Mouse (Mus musculus) kidney, embryonic 16.5 days (tissue): ENCODE measurements around the gene Rnf150. TPM values are rescaled to one million over a fixed set of nuclear protein-coding genes. Genes with fewer than 3 reads are reported as not detected.

ENCODE experiments used
- ATAC-seq: fragments of 200-750 bp; cut with Nextera tagmentation; 2 replicates; pipeline ENCODE4 v1.8.0; 2017; ENCODE audit warnings: moderate TSS enrichment; ENCODE audit not compliant: low FRiP score, low TSS enrichment
- H3K27ac ChIP-seq: fragments of 300-500 bp; sonication (generic); 2 replicates; pipeline ENCODE4 v1.5.1; 2014; ENCODE audit warnings: low read length
- H3K27me3 ChIP-seq: fragments of 300-500 bp; sonication (generic); 2 replicates; pipeline ENCODE4 v1.6.1; 2014; ENCODE audit warnings: low read length, control low read depth, mixed read lengths; ENCODE audit not compliant: insufficient read depth
- H3K36me3 ChIP-seq: fragments of 300-500 bp; sonication (generic); 2 replicates; pipeline ENCODE4 v1.6.1; 2014; ENCODE audit warnings: low read length, control low read depth, mixed read lengths; ENCODE audit not compliant: insufficient read depth
- H3K4me1 ChIP-seq: fragments of 300-500 bp; sonication (generic); 2 replicates; pipeline ENCODE4 v1.6.1; 2014; ENCODE audit warnings: low read length, control low read depth, mixed read lengths; ENCODE audit not compliant: insufficient read depth
- H3K4me2 ChIP-seq: fragments of 300-500 bp; sonication (generic); replicated peaks from 2 replicates; pipeline ENCODE4 v1.6.1; 2014; ENCODE audit warnings: low read depth, low read length
- H3K4me3 ChIP-seq: fragments of 300-500 bp; sonication (generic); 2 replicates; pipeline ENCODE4 v1.5.1; 2014; ENCODE audit warnings: mild to moderate bottlenecking, low read length
- H3K9ac ChIP-seq: fragments of 300-500 bp; sonication (generic); replicated peaks from 2 replicates; pipeline ENCODE4 v1.6.1; 2014; ENCODE audit warnings: low read length
- H3K9me3 ChIP-seq: fragments of 300-500 bp; sonication (generic); 2 replicates; pipeline ENCODE4 v1.6.1; 2016; ENCODE audit warnings: low read length, control low read depth
- WGBS: fragments of 180-500 bp; shearing (Covaris S2); extraction: QIAGEN DNeasy Blood & Tissue Kit; methylation state at CpG from one replicate; pipeline ENCODE4 v1.1.7; 2014; 5-methylcytosine and 5-hydroxymethylcytosine counted together
- polyA plus RNA-seq: library from polyadenylated mRNA; unstranded; fragments of >200 nt; fragmentation: Nextera tagmentation; extraction: Ambion mirVana; gene quantifications from 2 replicates; pipeline ENCODE4 v1.2.1, GENCODE M21; 2015

The Rnf150 gene
- polyA plus RNA-seq, 1 experiment from 2014 or later, result 2.0 TPM

DNA sequence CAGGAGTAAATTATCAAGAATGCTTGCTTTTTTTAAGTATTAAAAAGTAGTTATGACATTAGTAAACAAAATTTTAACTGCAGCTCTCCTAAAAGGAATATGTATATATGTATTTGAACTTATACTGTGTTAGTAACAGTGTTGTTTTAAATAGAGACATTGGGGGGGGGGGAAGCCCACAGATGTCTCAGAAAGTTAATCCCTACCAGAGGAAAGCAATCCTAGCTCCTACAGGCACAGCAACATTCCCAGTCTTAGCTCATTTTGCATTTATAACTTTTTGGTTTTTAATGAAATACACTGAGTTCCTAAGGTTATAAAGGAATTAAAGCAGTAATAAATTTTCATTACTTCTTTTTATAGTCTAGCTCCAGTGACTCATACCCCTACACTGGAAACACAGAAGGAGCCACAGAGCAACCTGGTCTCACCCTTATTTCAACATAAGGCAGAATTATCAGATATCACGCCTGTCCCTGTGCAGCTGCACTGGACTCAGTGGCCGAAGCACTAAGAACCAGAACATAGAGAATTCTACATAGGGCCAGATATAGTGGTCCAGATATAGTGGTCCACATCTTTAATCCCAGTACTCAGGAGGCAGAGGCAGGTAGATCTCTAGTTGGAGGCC is 96.9 kb downstream of the Rnf150 start:
- ATAC-seq, result no peak
- Histone ChIP-seq H3K36me3 (no peaks in the 10 kb centered on the region), H3K27me3 (no peaks in the 10 kb centered on the region), H3K4me1 (no peaks in the 10 kb centered on the region), H3K27ac (no peak overlapping the region), H3K9ac (no peak overlapping the region), H3K4me3 (no peak overlapping the region), H3K9me3 (no peaks in the 10 kb centered on the region), H3K4me2 (no peak overlapping the region)
- WGBS, result 91% methylated on average over 2 of the region's 2 CpGs

DNA sequence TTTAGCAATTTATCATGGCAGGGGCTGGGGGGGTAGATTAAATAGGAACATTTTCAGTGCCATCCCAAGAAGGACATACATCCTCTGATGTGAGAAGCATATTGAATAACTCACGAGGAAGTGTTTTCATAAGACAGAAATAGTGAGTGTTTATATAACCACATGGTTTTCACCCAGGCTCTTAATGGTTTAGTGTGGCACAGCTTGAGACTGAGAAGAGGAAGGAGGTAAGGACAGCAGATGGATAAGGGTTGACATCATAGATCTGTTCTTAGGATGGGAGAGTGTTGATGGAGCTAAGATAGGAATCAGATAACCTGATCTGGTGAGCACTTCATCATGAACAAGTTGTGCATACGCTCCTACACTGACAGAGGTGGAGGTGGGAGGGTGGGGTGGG is 101.4 kb downstream of the Rnf150 start:
- Histone ChIP-seq H3K9me3 (no peaks in the 10 kb centered on the region), H3K4me2 (no peak overlapping the region), H3K9ac (no peak overlapping the region), H3K27ac (no peak overlapping the region), H3K27me3 (no peaks in the 10 kb centered on the region), H3K36me3 (no peaks in the 10 kb centered on the region), H3K4me3 (no peak overlapping the region), H3K4me1 (peaks cover 14% of the 10 kb centered on the region)
- no peak for ATAC-seq
- WGBS, result 54% methylated on average over 2 of the region's 2 CpGs

- Histone ChIP-seq H3K27ac (no peak overlapping the region), H3K4me2 (no peak overlapping the region), H3K4me3 (no peak overlapping the region), H3K36me3 (no peaks in the 10 kb centered on the region), H3K4me1 (peaks cover 19% of the 10 kb centered on the region), H3K27me3 (no peaks in the 10 kb centered on the region), H3K9me3 (no peaks in the 10 kb centered on the region), H3K9ac (no peak overlapping the region)
- 49% methylated on average over 8 of the region's 8 CpGs for WGBS
- ATAC-seq, result peak; percentile 55; the same call in 1 of the 2 replicates
These were observed 104.9 kb downstream of the Rnf150 start for GRCm38 (mm10) chr8:82967879-82968678.

DNA sequence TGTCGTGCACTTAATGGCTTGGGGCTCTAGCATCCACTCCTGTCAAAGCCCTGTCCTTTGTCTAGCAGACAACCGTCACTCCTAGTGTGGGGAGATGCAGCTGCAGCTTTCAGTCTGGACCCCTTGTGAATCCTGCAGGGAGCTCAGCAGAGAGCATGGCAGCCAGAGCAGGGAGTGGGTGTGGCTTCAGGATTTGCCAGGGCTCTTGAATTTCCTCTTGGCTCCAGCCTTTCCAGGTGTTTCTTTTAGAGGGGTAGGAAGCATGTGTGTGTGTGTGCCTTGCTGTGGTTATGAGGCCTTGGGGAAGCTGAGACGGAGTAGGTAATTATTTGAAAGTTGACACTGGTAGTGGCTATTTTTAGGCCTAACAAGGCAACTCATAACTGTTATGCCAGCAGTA is 106.8 kb downstream of the Rnf150 start:
- no peak for ATAC-seq

GRCm38 (mm10) chr8:82972812-82973211 is 109.7 kb downstream of the Rnf150 start:
- H3K27ac ChIP-seq, result peak overlapping the region; percentile 65
- no peaks in the 10 kb centered on the region for H3K36me3 ChIP-seq
- no peak overlapping the region for H3K4me2 ChIP-seq
- H3K27me3 ChIP-seq, result no peaks in the 10 kb centered on the region
- 48% methylated on average over 3 of the region's 3 CpGs for WGBS
- no peak overlapping the region for H3K4me3 ChIP-seq
- H3K9ac ChIP-seq, result no peak overlapping the region
- H3K4me1 ChIP-seq, result peaks cover 13% of the 10 kb centered on the region
- ATAC-seq, result no peak
- no peaks in the 10 kb centered on the region for H3K9me3 ChIP-seq

More for the DNA sequence above, 106.8 kb downstream of the Rnf150 start:
- H3K27ac ChIP-seq, result no peak overlapping the region
- no peaks in the 10 kb centered on the region for H3K36me3 ChIP-seq
- WGBS, result 42% methylated on average over 3 of the region's 3 CpGs
- H3K4me3 ChIP-seq, result no peak overlapping the region
- H3K9me3 ChIP-seq, result no peaks in the 10 kb centered on the region
- peaks cover 19% of the 10 kb centered on the region for H3K4me1 ChIP-seq
- H3K27me3 ChIP-seq, result no peaks in the 10 kb centered on the region
- no peak overlapping the region for H3K4me2 ChIP-seq
- H3K9ac ChIP-seq, result no peak overlapping the region

- H3K9me3 ChIP-seq, result no peaks in the 10 kb centered on the region
These were observed 110.2 kb downstream of the Rnf150 start for GRCm38 (mm10) chr8:82973331-82973730.

DNA sequence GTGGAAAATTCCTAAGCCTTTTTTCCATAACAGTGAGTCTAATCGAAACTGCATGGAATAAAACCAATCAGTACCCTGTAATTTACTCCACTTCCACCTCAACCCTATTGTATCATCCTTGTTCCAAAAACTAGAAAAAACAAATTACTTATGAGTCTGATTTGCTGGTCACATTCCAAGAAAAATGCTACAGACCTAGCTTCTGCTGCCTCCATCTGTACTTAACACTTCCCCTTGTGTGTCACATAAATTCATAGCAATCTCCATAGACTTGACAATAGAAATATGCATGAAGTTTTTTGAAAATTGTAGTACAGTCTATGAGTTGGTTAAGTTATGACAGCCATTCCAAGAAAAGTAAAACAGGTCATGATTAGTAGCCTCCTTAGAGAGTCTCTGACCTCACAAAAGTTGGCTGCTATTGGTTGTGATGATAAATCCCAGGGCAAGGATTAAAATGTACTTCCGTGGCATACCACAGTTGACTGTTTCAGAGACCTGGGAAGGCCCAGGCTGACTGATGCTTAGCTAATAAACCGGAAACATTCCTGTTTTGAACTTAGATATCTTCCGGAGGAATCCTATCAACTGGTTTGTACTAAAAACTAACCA is 118.2 kb downstream of the Rnf150 start:
- H3K4me1 ChIP-seq, result 0 out of 2 replicates have a peak, but pooled peaks cover 8% of the 10 kb centered on the region

More at GRCm38 (mm10) chr8:82973331-82973730, 110.2 kb downstream of the Rnf150 start:
- peak overlapping the region; percentile 0; the same call in 1 of the 2 replicates for H3K27ac ChIP-seq
- H3K4me3 ChIP-seq, result no peak overlapping the region
- H3K36me3 ChIP-seq, result no peaks in the 10 kb centered on the region
- peak; percentile 91 for ATAC-seq
- H3K9ac ChIP-seq, result no peak overlapping the region
- H3K4me2 ChIP-seq, result no peak overlapping the region
- no peaks in the 10 kb centered on the region for H3K27me3 ChIP-seq
- 26% methylated on average over 4 of the region's 4 CpGs for WGBS
- H3K4me1 ChIP-seq, result peaks cover 8% of the 10 kb centered on the region

GRCm38 (mm10) chr8:82982873-82983272 is 119.7 kb downstream of the Rnf150 start:
- H3K27me3 ChIP-seq, result no peaks in the 10 kb centered on the region
- H3K4me3 ChIP-seq, result no peak overlapping the region
- no peaks in the 10 kb centered on the region for H3K9me3 ChIP-seq
- no peak overlapping the region for H3K27ac ChIP-seq
- H3K4me1 ChIP-seq, result 0 out of 2 replicates have a peak, but pooled peaks cover 8% of the 10 kb centered on the region
- ATAC-seq, result no peak
- H3K4me2 ChIP-seq, result no peak overlapping the region
- 78% methylated on average over 1 of the region's 1 CpGs for WGBS
- no peak overlapping the region for H3K9ac ChIP-seq
- no peaks in the 10 kb centered on the region for H3K36me3 ChIP-seq

More for the DNA sequence above, 118.2 kb downstream of the Rnf150 start:
- no peaks in the 10 kb centered on the region for H3K36me3 ChIP-seq
- no peak overlapping the region for H3K27ac ChIP-seq
- no peak overlapping the region for H3K9ac ChIP-seq
- WGBS, result 65% methylated on average over 4 of the region's 4 CpGs
- H3K4me2 ChIP-seq, result no peak overlapping the region
- no peaks in the 10 kb centered on the region for H3K27me3 ChIP-seq
- no peak for ATAC-seq
- H3K9me3 ChIP-seq, result no peaks in the 10 kb centered on the region
- no peak overlapping the region for H3K4me3 ChIP-seq

DNA sequence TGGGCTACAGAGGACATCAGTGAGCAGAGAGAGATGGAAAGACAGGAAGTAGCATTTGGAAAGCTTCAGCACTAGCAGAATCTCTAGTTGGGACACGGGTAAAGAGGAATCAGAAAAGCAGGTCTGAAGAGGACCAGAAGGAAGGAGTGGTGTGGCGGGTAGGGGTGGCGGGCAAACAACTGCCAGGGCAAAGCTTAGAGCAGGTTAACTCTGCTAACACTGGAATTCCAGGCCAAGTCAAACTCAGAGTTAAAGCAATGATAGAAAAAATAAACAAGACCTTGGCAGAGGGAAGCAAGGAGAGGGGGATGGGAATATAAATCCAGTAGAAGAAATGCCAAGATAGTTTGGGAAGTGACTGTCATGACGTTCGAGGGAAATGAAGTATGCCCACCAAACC is 120.1 kb downstream of the Rnf150 start:
- Histone ChIP-seq H3K36me3 (no peaks in the 10 kb centered on the region), H3K9ac (no peak overlapping the region), H3K4me1 (0 out of 2 replicates have a peak, but pooled peaks cover 8% of the 10 kb centered on the region), H3K4me3 (no peak overlapping the region), H3K27ac (no peak overlapping the region), H3K27me3 (no peaks in the 10 kb centered on the region), H3K9me3 (no peaks in the 10 kb centered on the region), H3K4me2 (no peak overlapping the region)
- WGBS, result 63% methylated on average over 5 of the region's 5 CpGs
- ATAC-seq, result no peak
